Mouse (Mus musculus): ENCODE data around the gene Gm21149.
"Not testable (repeated sequence)": the region's sequence is repeated elsewhere in the genome, so short reads cannot be mapped to it uniquely, and the experiment has no call there.

The Gm21149 gene

GRCm38 (mm10) chr5:15476423-15476822 lies at the start of gene Gm21149:
TSS of gene Gm21149 (minus strand) at chr5:15476523.
- not testable (repeated sequence) for DNase-seq

- not testable (repeated sequence) for DNase-seq
These were observed 46.1 kb upstream of the Gm21149 start for GRCm38 (mm10) chr5:15522470-15522869.

GRCm38 (mm10) chr5:15522028-15522427 lies 45.7 kb upstream of the Gm21149 start:
- not testable (repeated sequence) for DNase-seq

GRCm38 (mm10) chr5:15520418-15520817 lies 44.1 kb upstream of the Gm21149 start:
- not testable (repeated sequence) for DNase-seq

- DNase-seq: not testable (repeated sequence)
These were observed 40.8 kb upstream of the Gm21149 start for GRCm38 (mm10) chr5:15517150-15517549.

GRCm38 (mm10) chr5:15512236-15512635 lies 35.9 kb upstream of the Gm21149 start:
- DNase-seq: not testable (repeated sequence)

GRCm38 (mm10) chr5:15509911-15510310 lies 33.6 kb upstream of the Gm21149 start:
- DNase-seq: not testable (repeated sequence)

GRCm38 (mm10) chr5:15508460-15509451 lies 32.4 kb upstream of the Gm21149 start:
- DNase-seq: not testable (repeated sequence)

- DNase-seq: not testable (repeated sequence)
These were observed 31.6 kb upstream of the Gm21149 start for GRCm38 (mm10) chr5:15507757-15508459.

GRCm38 (mm10) chr5:15507309-15507619 lies 30.9 kb upstream of the Gm21149 start:
- DNase-seq: no peak

GRCm38 (mm10) chr5:15506575-15507308 lies 30.4 kb upstream of the Gm21149 start:
- peak; percentile 10 for DNase-seq

- DNase-seq: not testable (repeated sequence)
These were observed 22.6 kb upstream of the Gm21149 start for GRCm38 (mm10) chr5:15498774-15499400.

- DNase-seq: not testable (repeated sequence)
These were observed 22.0 kb upstream of the Gm21149 start for GRCm38 (mm10) chr5:15498350-15498749.

- DNase-seq: not testable (repeated sequence)
These were observed 14.6 kb upstream of the Gm21149 start for GRCm38 (mm10) chr5:15490934-15491333.

- no peak for DNase-seq
These were observed 12.4 kb upstream of the Gm21149 start for GRCm38 (mm10) chr5:15488743-15489142.

- DNase-seq: not testable (repeated sequence)
These were observed 8.3 kb upstream of the Gm21149 start for GRCm38 (mm10) chr5:15484616-15485015.

- not testable (repeated sequence) for DNase-seq
These were observed 7.3 kb upstream of the Gm21149 start for GRCm38 (mm10) chr5:15483576-15483975.

- DNase-seq: not testable (repeated sequence)
These were observed 6.5 kb upstream of the Gm21149 start for GRCm38 (mm10) chr5:15482815-15483214.

- not testable (repeated sequence) for DNase-seq
These were observed 6.2 kb downstream of the Gm21149 start for GRCm38 (mm10) chr5:15470141-15470540.

GRCm38 (mm10) chr5:15467768-15468167 lies 8.6 kb downstream of the Gm21149 start:
- not testable (repeated sequence) for DNase-seq

GRCm38 (mm10) chr5:15466218-15466617 lies 10.1 kb downstream of the Gm21149 start:
- not testable (repeated sequence) for DNase-seq

- DNase-seq: not testable (repeated sequence)
These were observed 12.8 kb downstream of the Gm21149 start for GRCm38 (mm10) chr5:15463561-15463960.
